Mouse (Mus musculus): ENCODE data around the gene Cited2. TPM values are rescaled to one million over a fixed set of nuclear protein-coding genes. Genes with fewer than 3 reads are reported as not detected.
A peak's percentile ranks its signal among the peaks of the same experiment; 100 is the strongest.

Gene Cited2
- polyA plus RNA-seq, 1 experiment from 2014 or later: 35.6 TPM

DNA sequence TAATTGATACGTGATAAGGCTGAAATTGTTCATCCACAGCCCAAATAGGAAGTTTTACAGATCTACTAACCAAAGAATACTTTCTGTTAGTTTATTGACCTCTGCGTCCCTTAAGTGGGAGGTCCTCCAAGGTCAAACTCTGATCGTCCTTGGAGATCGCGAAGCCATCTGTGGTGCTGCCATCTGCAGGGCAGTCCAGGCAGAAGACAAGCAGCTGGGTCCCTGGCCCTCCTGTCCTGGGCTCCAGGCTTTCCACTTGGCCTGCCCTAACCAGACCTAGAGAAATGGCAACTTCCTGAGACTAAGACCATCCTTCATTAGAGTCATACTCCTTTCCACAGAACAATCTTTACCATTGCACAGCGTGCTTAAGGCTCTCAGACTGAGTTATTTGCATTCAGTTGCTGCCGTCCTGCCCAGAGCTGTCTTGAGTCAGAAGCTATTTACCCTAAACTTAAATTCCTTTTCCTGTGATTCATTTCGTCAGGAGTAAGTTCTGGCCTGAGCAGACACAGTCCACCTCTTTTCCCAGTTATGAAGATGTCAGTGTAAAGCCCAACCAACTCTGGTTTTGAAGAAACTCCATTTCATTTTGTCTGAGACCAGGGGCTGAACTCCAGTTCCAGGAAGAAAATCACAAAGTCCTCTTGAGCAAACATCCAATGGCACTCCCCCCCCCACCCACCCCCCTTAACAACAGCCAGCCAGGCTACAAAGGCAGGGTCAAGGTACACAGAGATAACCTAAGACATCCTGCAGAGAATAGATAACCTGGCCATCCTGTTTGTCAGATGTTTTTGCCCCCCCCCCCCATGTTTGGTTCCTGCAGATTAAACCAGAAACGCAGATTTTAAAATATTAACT, 38.0 kb downstream of the Cited2 start:
- Histone ChIP-seq H3K36me3 (no peaks in the 10 kb centered on the region), H3K27ac (peak overlapping the region; percentile 21; the same call in 1 of the 2 replicates), H3K4me2 (no peak overlapping the region), H3K4me1 (no peaks in the 10 kb centered on the region), H3K27me3 (replicated peaks) (no peaks in the 10 kb centered on the region), H3K4me3 (replicated peaks) (no peak overlapping the region), H3K9ac (no peak overlapping the region), H3K9me3 (no peaks in the 10 kb centered on the region)
- 46% methylated on average over 9 of the region's 9 CpGs for WGBS
- ATAC-seq (ENCODE audit: insufficient read depth, low FRiP score, low read depth): no peak

DNA sequence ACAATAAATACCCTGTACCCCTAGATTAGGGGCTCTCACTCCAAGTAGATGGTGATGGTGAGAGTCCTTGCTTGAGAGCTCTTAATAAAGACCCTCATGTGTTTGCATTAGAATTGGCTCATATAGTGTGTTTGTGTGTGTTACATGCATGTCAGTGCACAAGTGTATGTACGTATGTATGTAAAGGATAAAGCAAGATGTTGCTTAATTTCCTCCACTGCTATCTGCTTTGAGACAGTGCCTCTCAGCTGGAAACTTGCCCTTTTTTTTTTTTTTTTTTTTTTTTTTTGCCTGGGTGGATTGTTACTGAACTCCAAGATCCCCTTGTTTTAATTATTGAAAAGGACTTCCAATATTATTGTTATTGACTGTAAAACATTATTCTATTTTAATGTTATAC, 38.6 kb downstream of the Cited2 start:
- Histone ChIP-seq H3K4me2 (no peak overlapping the region), H3K36me3 (no peaks in the 10 kb centered on the region), H3K27ac (no peak overlapping the region), H3K4me3 (replicated peaks) (no peak overlapping the region), H3K9me3 (no peaks in the 10 kb centered on the region), H3K9ac (no peak overlapping the region), H3K27me3 (replicated peaks) (no peaks in the 10 kb centered on the region), H3K4me1 (no peaks in the 10 kb centered on the region)
- 81% methylated on average over 1 of the region's 1 CpGs for WGBS
- no peak for ATAC-seq (ENCODE audit: insufficient read depth, low FRiP score, low read depth)

DNA sequence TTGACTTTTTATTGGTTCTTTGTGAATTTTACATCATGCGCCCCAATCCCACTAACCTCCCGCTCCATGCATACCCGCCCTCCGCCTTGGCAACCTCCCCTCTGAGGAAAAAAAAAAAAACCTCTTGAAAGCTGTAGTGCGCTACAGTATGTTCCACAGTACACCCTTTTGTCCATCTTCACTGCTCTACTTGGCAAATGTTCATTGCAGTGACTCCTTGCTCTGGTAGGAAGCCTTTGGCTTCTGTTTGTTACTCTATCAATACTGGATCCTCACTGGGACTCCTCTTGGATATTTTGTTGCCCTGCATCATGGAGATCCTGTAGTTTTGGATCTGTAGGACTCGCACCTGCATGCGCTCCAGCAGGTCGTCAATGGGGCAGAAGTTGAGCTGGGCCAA, 39.9 kb downstream of the Cited2 start:
- Histone ChIP-seq H3K9me3 (no peaks in the 10 kb centered on the region), H3K4me2 (no peak overlapping the region), H3K27me3 (replicated peaks) (no peaks in the 10 kb centered on the region), H3K27ac (no peak overlapping the region), H3K4me1 (no peaks in the 10 kb centered on the region), H3K36me3 (no peaks in the 10 kb centered on the region), H3K9ac (no peak overlapping the region), H3K4me3 (replicated peaks) (no peak overlapping the region)
- 94% methylated on average over 8 of the region's 8 CpGs for WGBS
- no peak for ATAC-seq (ENCODE audit: insufficient read depth, low FRiP score, low read depth)

DNA sequence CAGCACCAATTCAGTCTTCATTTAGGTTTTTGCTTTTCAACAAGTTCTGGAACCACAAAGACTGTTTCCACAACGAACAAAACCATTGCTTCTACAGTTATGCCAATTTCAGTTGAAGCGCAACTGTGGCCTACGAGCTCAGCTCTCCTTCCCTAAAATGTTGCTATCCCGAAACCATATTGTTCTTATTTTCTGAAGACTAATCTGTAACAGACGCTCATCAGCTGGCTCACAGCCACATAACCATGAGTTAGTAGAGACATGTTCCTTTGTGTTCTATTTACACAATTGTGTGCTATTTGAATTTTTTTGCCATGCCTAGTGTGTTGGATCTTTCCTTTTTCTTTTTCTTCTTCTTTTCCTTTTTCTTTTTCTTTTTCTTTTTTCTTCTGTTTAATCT, 46.8 kb downstream of the Cited2 start:
- no peak overlapping the region for H3K9ac ChIP-seq
- no peak overlapping the region for H3K27ac ChIP-seq
- no peak for ATAC-seq (ENCODE audit: insufficient read depth, low FRiP score, low read depth)
- H3K4me1 ChIP-seq: no peaks in the 10 kb centered on the region
- 79% methylated on average over 5 of the region's 5 CpGs for WGBS
- no peak overlapping the region for H3K4me3 ChIP-seq (replicated peaks)
- H3K4me2 ChIP-seq: no peak overlapping the region
- H3K36me3 ChIP-seq: no peaks in the 10 kb centered on the region
- no peaks in the 10 kb centered on the region for H3K9me3 ChIP-seq
- no peaks in the 10 kb centered on the region for H3K27me3 ChIP-seq (replicated peaks)

DNA sequence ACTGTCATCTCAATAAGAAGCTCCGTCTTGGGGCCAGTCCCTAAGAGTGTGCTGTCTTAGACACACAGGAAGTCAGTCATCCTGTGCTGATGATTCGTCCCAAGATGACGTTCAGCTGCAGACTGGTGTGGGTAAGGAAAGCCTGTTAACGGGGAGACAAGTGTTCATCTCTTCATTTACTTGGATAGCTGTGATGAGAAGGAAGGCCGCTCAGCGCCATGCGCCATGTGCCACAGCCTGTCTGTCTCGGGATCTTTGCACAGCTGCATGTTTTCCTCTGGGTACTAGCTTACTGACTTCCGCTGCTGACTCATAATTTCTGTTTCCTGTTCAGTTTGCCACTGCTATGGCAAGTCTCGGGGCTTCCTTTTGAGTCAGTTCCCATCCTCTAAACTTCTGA, 49.3 kb downstream of the Cited2 start:
- Histone ChIP-seq H3K36me3 (no peaks in the 10 kb centered on the region), H3K4me1 (no peaks in the 10 kb centered on the region), H3K4me3 (replicated peaks) (no peak overlapping the region), H3K4me2 (no peak overlapping the region), H3K9ac (no peak overlapping the region), H3K27me3 (replicated peaks) (no peaks in the 10 kb centered on the region), H3K9me3 (no peaks in the 10 kb centered on the region), H3K27ac (no peak overlapping the region)
- ATAC-seq (ENCODE audit: insufficient read depth, low FRiP score, low read depth): no peak
- 69% methylated on average over 10 of the region's 10 CpGs for WGBS

DNA sequence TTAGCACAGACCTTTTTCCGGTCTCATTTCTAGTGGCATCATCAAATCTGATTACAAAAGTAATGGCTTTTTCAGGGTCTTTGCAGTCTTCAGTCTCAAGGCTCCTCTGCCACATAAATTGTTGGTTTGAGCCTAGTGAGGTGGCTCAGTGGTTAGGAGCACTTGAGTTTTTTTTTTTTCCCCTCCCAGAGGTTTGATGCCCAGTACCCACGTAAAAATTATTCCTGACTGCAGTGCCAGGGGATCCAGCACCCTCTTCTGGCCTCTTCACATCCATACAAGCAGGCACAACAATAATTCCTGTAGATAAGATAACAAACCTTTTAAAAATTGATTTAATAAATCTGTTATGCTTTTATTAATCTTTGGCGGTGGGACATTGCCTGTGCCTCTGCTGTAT, 51.3 kb downstream of the Cited2 start:
- no peaks in the 10 kb centered on the region for H3K4me1 ChIP-seq
- no peak overlapping the region for H3K27ac ChIP-seq
- ATAC-seq (ENCODE audit: insufficient read depth, low FRiP score, low read depth): no peak
- H3K9ac ChIP-seq: no peak overlapping the region
- H3K9me3 ChIP-seq: no peaks in the 10 kb centered on the region
- no peaks in the 10 kb centered on the region for H3K27me3 ChIP-seq (replicated peaks)
- no peak overlapping the region for H3K4me3 ChIP-seq (replicated peaks)
- H3K36me3 ChIP-seq: no peaks in the 10 kb centered on the region
- H3K4me2 ChIP-seq: no peak overlapping the region
- 85% methylated on average over 3 of the region's 3 CpGs for whole genome bisulfite sequencing

DNA sequence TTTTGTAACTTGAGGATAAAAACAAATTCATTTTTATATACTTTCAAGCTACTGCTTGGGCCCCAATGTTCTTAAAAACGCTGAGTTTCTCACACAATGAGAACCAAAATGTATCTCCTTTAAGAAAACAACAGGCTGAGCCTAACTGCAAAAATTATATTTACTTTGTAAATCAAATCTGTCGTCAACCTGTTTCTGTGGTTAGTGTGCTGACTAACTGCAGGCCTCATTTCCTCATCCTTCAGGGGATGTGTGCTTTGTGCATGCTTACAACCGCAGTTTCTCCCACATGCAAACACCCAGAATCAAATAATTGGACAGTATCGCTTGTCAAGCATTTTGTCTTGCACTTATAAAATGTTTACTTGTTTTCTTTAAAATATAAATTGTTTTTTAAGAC, 52.1 kb downstream of the Cited2 start:
- Histone ChIP-seq H3K4me3 (replicated peaks) (no peak overlapping the region), H3K4me2 (no peak overlapping the region), H3K27me3 (replicated peaks) (no peaks in the 10 kb centered on the region), H3K9ac (no peak overlapping the region), H3K36me3 (no peaks in the 10 kb centered on the region), H3K27ac (no peak overlapping the region), H3K9me3 (no peaks in the 10 kb centered on the region), H3K4me1 (no peaks in the 10 kb centered on the region)
- WGBS: 54% methylated on average over 4 of the region's 4 CpGs
- ATAC-seq (ENCODE audit: insufficient read depth, low FRiP score, low read depth): no peak

Other genes with a start within 250 kb of the Cited2 start
- gene Txlnb, start 73.0 kb downstream of the Cited2 start, polyA plus RNA-seq (2015; fragmentation: Nextera tagmentation; extraction: Ambion mirVana): 0.37 and 0.64 TPM in 2 replicates
- gene Heca, start 224.8 kb downstream of the Cited2 start, polyA plus RNA-seq (2015; fragmentation: Nextera tagmentation; extraction: Ambion mirVana): 3.8 and 4.4 TPM in 2 replicates